Mouse (Mus musculus): ENCODE measurements around the gene Dpp6. TPM values are rescaled to one million over a fixed set of nuclear protein-coding genes. Genes with fewer than 3 reads are reported as not detected.

The Dpp6 gene
- polyA plus RNA-seq, 1 experiment from 2014 or later = 0.76 TPM

DNA sequence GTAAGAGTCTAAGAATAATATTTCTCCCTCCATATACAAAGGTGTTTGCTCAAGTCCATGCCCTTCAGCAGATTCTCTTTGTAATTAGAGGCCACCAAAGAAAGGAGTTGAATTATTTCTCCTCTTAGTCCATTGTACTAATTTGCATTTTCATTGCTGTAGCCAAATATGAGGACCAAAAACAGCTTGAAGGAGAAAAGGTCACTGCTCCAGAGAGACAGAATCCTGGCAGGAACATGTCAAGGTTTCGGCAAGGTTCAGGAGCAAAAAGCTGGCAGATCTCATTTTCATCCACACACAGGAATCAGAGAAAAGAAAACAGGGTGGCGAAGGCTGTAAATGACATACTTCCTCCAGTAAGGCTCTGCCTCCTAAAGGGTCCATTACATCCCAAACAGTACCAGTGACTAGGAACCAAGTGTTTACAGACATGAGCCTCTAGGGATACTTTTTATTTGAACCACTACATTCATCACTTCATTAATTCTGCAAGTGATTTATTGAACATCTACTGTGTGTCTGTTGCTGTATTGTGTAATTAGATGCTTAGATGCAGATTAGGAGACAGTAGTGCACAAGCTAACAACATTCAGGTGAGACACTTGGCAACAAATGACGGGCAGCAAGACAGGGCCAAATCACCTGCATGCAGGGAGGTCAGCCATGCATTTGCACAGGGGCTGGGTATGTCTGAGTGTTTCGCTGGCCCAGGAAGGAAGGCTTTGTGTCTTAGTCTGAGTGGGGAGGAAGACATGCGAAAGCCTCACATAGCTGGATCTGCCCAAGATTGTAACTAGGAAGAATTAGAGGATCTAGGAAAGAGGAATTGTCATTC is 522.4 kb downstream of the Dpp6 start:
- H3K9me3 ChIP-seq (ENCODE audit: control insufficient read depth) = no peaks in the 10 kb centered on the region
- no peaks in the 10 kb centered on the region for H3K27me3 ChIP-seq (replicated peaks; ENCODE audit: control insufficient read depth, insufficient read depth, low read length)
- no peaks in the 10 kb centered on the region for H3K36me3 ChIP-seq (ENCODE audit: control insufficient read depth, insufficient read depth)
- 89% methylated on average over 5 of the region's 5 CpGs for WGBS
- TF ChIP-seq CTCF (IDR thresholded peaks at IDR 0.05; ENCODE audit: low read depth) = no peak
- H3K4me1 ChIP-seq (replicated peaks; ENCODE audit: control insufficient read depth, insufficient read depth, low read length) = no peaks in the 10 kb centered on the region
- H3K27ac ChIP-seq (ENCODE audit: low read depth, low read length) = no peak overlapping the region
- H3K4me3 ChIP-seq (ENCODE audit: low read depth, low read length) = no peak overlapping the region
- no peak for ATAC-seq
- H3K9ac ChIP-seq (ENCODE audit: low read depth, low read length) = no peak overlapping the region
- H3K4me2 ChIP-seq (replicated peaks; ENCODE audit: low read depth) = no peak overlapping the region

DNA sequence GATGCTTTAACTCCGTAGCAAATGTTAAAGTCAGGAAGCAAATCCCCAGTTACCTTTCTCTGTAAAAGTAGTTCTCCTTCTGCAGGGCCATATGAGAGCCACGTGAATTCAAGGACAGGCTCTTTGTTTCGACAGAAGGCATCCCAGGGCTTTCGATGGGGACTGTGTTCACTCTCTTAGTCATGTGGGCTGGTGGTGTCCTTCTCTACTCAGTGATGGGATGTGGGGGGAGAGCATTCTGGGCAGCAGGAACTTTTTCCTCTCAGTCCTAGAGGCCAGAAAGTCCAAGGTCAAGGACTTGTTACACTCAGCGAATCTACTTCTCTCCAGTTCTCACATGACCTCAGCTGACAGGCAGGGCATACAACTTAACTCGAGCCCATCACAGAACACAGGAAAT is 525.3 kb downstream of the Dpp6 start:
- Histone ChIP-seq H3K4me2 (replicated peaks; ENCODE audit: low read depth) (no peak overlapping the region), H3K9ac (ENCODE audit: low read depth, low read length) (no peak overlapping the region), H3K4me1 (replicated peaks; ENCODE audit: control insufficient read depth, insufficient read depth, low read length) (no peaks in the 10 kb centered on the region), H3K27me3 (replicated peaks; ENCODE audit: control insufficient read depth, insufficient read depth, low read length) (no peaks in the 10 kb centered on the region), H3K27ac (ENCODE audit: low read depth, low read length) (no peak overlapping the region), H3K36me3 (ENCODE audit: control insufficient read depth, insufficient read depth) (no peaks in the 10 kb centered on the region), H3K9me3 (ENCODE audit: control insufficient read depth) (no peaks in the 10 kb centered on the region), H3K4me3 (ENCODE audit: low read depth, low read length) (no peak overlapping the region)
- TF ChIP-seq CTCF (IDR thresholded peaks at IDR 0.05; ENCODE audit: low read depth) = no peak
- 70% methylated on average over 6 of the region's 6 CpGs for WGBS
- ATAC-seq = no peak

DNA sequence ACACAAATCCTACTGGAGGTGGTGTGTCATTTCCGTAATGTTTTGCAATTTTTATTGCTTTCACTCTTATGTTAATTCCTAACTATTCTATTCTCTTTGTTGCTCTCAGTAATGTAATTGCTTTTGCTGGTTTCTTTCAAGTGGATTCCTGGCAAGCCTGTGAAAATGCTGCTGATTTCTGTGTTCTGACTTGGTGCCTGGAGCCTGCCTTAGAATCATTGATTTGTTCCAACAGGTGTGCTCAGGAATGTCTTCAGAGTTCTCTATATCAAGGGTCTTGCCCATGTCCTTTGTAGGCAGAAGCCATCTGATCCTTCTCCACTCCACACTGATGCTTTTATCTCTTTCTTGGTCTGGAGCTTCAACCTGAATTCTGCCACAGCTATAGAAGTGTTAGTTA is 526.6 kb downstream of the Dpp6 start:
- 21% methylated on average over 1 of the region's 1 CpGs for WGBS
- ATAC-seq = no peak

DNA sequence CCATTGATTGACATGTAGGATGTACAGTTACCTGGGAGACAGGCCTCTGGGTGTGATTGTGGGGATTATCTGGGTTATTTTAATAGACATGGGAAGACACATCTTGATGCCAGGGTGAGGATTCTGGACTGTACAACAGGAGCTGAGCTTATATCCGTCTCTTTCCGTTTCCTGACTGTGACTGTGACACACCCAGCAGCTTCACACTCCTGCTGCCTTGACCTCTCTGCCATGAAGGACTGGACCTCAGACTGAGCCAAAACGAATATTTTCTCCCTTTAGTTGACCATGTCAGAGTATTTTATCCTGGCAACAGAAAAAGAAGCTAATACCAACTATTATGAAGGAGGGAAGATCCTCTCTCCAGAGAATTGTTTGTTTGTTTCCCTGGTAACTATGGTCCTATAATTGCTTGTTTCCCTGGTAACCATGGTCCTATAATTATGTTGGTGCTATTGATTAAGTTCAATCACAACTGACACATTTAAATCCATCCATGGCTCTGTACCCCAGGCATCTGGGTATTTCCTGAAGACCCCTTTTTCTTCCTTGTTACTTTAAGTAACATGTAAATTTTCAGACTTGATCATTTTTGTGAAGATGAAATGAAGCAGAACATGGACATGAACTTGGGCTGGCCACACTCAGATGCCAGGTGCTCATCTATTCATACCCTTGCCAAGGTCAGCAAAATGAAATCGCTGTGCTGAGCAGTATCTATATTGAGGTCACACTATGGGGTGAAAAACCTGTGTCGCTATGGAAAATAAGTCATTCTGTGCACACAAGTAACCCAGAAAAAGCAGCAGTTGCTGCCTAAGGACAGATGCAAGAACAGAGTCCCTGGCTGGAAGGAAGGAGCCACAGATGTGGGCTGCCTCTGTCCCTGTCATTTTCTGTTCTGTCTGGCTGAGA is 531.4 kb downstream of the Dpp6 start:
- Histone ChIP-seq H3K9ac (ENCODE audit: low read depth, low read length) (no peak overlapping the region), H3K27me3 (replicated peaks; ENCODE audit: control insufficient read depth, insufficient read depth, low read length) (no peaks in the 10 kb centered on the region), H3K4me1 (replicated peaks; ENCODE audit: control insufficient read depth, insufficient read depth, low read length) (no peaks in the 10 kb centered on the region), H3K27ac (ENCODE audit: low read depth, low read length) (no peak overlapping the region), H3K4me3 (ENCODE audit: low read depth, low read length) (no peak overlapping the region), H3K4me2 (replicated peaks; ENCODE audit: low read depth) (no peak overlapping the region), H3K9me3 (ENCODE audit: control insufficient read depth) (no peaks in the 10 kb centered on the region), H3K36me3 (ENCODE audit: control insufficient read depth, insufficient read depth) (no peaks in the 10 kb centered on the region)
- no peak for TF ChIP-seq CTCF (IDR thresholded peaks at IDR 0.05; ENCODE audit: low read depth)
- WGBS = 65% methylated on average over 5 of the region's 5 CpGs
- no peak for ATAC-seq

More for the DNA sequence above, 526.6 kb downstream of the Dpp6 start:
- no peak overlapping the region for H3K27ac ChIP-seq (ENCODE audit: low read depth, low read length)
- H3K4me1 ChIP-seq (replicated peaks; ENCODE audit: control insufficient read depth, insufficient read depth, low read length) = no peaks in the 10 kb centered on the region
- H3K9me3 ChIP-seq (ENCODE audit: control insufficient read depth) = no peaks in the 10 kb centered on the region
- no peak for TF ChIP-seq CTCF (IDR thresholded peaks at IDR 0.05; ENCODE audit: low read depth)
- H3K4me2 ChIP-seq (replicated peaks; ENCODE audit: low read depth) = no peak overlapping the region
- H3K4me3 ChIP-seq (ENCODE audit: low read depth, low read length) = no peak overlapping the region
- no peak overlapping the region for H3K9ac ChIP-seq (ENCODE audit: low read depth, low read length)
- no peaks in the 10 kb centered on the region for H3K27me3 ChIP-seq (replicated peaks; ENCODE audit: control insufficient read depth, insufficient read depth, low read length)
- H3K36me3 ChIP-seq (ENCODE audit: control insufficient read depth, insufficient read depth) = no peaks in the 10 kb centered on the region

DNA sequence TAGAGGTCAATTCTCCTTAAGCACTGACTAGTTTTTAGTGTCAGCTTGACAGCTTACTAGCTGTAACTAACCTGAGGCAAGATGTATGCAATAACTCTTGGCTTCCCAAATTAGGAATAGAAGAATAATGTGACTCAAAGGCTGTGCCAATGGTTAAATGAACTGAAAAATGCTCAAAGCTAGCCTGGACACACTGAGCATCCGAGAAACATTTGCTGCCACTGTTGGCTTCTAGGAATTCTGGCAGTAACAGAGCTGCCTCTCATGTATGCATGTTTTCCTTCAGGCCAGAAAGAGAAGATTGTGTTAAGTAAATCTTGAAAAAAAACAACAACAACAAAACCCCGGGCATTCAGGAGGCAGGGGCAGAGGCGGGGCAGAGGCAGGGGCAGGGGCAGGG is 540.6 kb downstream of the Dpp6 start:
- no peak for TF ChIP-seq CTCF (IDR thresholded peaks at IDR 0.05; ENCODE audit: low read depth)
- Histone ChIP-seq H3K27ac (ENCODE audit: low read depth, low read length) (no peak overlapping the region), H3K27me3 (replicated peaks; ENCODE audit: control insufficient read depth, insufficient read depth, low read length) (no peaks in the 10 kb centered on the region), H3K4me2 (replicated peaks; ENCODE audit: low read depth) (no peak overlapping the region), H3K9ac (ENCODE audit: low read depth, low read length) (no peak overlapping the region), H3K9me3 (ENCODE audit: control insufficient read depth) (no peaks in the 10 kb centered on the region), H3K4me1 (replicated peaks; ENCODE audit: control insufficient read depth, insufficient read depth, low read length) (no peaks in the 10 kb centered on the region), H3K36me3 (ENCODE audit: control insufficient read depth, insufficient read depth) (no peaks in the 10 kb centered on the region), H3K4me3 (ENCODE audit: low read depth, low read length) (no peak overlapping the region)
- ATAC-seq = no peak
- WGBS = 70% methylated on average over 3 of the region's 3 CpGs

DNA sequence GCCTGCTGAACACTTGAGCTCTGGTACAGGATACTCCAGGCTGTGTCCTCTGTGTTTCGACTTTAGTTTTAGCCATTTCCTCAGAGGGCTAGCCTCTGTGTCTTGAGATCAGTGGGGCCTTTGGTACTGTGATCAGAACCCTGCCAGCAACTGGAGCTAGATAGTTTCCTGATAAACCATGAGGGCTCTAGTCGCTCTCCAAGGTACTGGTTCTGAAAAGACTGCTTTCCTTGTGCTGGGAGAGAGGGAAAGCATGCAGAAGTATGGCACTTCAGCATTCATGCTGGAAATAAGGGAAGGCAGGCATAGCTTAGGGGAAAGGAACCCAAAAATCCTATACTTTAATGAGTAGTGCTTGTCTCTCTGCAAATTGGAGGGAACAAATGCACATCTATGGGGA is 548.9 kb downstream of the Dpp6 start:
- Histone ChIP-seq H3K9ac (ENCODE audit: low read depth, low read length) (no peak overlapping the region), H3K27me3 (replicated peaks; ENCODE audit: control insufficient read depth, insufficient read depth, low read length) (no peaks in the 10 kb centered on the region), H3K27ac (ENCODE audit: low read depth, low read length) (no peak overlapping the region), H3K4me3 (ENCODE audit: low read depth, low read length) (no peak overlapping the region), H3K4me1 (replicated peaks; ENCODE audit: control insufficient read depth, insufficient read depth, low read length) (no peaks in the 10 kb centered on the region), H3K9me3 (ENCODE audit: control insufficient read depth) (no peaks in the 10 kb centered on the region), H3K4me2 (replicated peaks; ENCODE audit: low read depth) (no peak overlapping the region), H3K36me3 (ENCODE audit: control insufficient read depth, insufficient read depth) (no peaks in the 10 kb centered on the region)
- WGBS = 63% methylated on average over 2 of the region's 2 CpGs
- no peak for TF ChIP-seq CTCF (IDR thresholded peaks at IDR 0.05; ENCODE audit: low read depth)
- no peak for ATAC-seq

Measured in intestine, postnatal 0 days (tissue).